Mouse (Mus musculus): ENCODE data around the gene Cyb5r4. TPM values are rescaled to one million over a fixed set of nuclear protein-coding genes. Genes with fewer than 3 reads are reported as not detected.

Gene Cyb5r4
- polyA plus RNA-seq, 1 experiment: 15.7 TPM

DNA sequence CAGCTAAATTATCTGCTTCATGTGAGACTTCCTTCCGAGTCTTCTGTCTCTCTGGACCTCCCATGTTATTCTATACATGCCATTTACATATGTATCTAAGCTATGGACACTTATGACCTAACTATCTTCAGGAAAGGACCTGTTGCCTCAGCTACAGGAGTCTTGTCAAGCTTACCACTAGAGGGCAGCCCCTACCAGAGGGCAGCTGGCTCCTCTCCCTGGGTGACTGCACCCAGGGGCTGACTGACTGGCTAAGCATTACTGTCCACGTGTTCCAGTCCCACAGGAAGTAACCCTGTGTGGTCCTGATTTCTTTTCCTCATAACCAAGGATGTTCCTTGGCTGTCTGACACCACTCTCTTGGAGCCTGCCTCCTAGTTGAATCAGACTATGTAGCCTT lies 76.2 kb downstream of the Cyb5r4 start:
- TF ChIP-seq GATA1 (IDR thresholded peaks at IDR 0.05; ENCODE audit: low read length): no peak

DNA sequence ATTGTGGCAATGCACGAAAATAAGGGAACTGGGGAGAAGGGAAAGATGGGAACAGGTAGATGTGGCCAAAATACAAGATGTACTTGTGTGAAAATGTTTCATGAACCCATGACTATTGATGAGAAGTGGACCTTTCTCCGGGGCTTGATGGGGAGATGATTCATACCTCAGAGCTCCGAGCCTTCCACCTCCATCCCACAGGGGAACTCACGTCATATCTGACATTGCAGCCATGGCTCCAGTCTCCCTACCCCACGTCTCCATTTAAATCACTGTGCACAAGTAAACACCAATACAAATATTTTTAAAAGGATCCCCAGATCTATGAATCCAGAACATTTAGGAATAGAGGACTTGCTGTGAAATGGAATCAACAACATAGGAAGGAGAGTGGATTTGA lies 93.2 kb downstream of the Cyb5r4 start:
- TF ChIP-seq GATA1 (IDR thresholded peaks at IDR 0.05; ENCODE audit: low read length): no peak

DNA sequence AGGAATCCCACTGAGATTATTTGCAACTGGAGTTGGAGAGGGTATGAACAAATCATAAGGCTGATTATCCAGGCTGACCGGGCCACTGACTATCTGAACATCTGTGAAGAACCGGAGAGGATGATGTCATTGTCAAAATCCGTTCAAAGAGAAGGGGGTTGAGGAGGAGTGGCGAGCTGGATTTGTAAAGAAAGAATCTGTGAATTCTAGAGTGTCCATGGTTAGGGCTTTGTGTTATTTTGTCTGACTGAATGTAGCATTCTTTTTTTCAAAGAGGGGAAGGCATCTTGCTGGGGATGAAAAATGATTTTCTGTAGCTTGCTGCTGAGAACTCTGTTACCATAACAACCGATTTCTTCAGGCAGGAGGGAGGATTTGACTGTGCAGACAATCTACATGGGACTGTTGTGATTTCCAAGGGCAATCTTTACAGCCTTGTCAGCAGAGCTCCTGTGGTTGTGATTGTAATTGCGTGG lies 93.7 kb downstream of the Cyb5r4 start:
- no peak for TF ChIP-seq GATA1 (IDR thresholded peaks at IDR 0.05; ENCODE audit: low read length)

DNA sequence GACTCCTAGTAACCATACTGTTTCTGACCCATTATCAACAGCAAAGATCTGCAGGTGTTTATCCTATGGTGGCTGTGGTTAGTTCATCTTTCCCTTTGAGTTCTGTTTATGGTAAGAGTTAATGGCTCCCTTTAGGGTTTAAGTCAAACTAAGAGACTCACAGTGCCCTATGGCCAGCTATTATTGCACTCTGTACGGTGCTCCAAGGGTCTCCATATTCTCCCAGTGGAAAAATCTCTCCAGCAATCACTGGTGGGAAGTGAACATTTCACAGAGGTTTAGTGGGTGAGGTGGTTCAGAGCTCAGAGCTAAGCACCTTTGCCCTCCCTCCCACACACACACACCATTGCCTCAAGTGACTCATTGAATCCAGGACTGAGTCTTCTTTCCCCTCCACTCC lies 94.2 kb downstream of the Cyb5r4 start:
- TF ChIP-seq GATA1 (IDR thresholded peaks at IDR 0.05; ENCODE audit: low read length): no peak

DNA sequence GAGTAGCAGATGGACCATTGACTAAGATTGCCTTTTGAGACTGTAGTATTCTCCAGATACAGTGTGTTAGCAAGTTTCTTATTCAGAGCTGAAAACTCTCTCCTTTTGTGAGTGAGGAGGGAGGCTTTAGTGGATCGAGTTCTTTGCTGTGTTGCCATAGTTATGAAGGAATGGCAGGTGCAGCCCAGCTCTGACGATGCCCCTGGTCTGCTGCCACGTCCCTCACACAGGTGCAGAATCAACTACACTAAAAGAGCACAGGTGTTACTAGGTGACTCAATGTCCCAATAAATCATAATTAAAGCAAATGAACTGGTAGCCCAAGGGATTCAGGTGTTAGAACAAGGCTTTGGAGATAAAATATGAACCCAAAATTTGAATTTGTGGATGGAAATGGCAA lies 97.2 kb downstream of the Cyb5r4 start:
- TF ChIP-seq GATA1 (IDR thresholded peaks at IDR 0.05; ENCODE audit: low read length): no peak

DNA sequence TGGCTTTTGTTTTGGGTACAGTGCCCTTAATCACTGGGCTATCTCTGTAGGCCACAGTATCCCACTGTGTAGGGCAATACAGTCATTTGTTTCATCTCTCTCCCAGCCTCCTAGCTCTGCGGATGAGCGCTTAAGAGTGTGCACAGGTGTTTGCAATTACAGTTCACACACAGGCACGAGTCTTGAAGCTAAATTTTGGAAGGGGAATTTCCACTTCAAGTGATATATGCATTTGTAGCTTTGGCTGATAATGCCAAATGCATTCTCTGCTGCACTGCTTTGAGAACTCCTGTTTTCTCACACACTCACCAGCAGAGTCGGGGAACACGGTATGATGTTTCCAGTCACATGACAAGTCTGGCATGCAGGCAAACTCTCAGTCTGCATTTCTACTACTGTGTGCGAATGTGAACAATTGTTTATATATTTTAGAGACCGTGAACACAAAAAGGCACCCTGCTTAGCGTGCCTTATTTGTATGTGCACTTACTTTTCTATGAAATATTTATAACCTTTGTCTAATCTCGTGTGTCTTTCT lies 100.2 kb downstream of the Cyb5r4 start:
- TF ChIP-seq GATA1 (IDR thresholded peaks at IDR 0.05; ENCODE audit: low read length): no peak

Other genes with a start within 250 kb of the Cyb5r4 start
- gene Snap91, start 141.4 kb upstream of the Cyb5r4 start, polyA plus RNA-seq (2012): not detected in 2 replicates
- not detected in 2 replicates for gene Ripply2, start 6.5 kb upstream of the Cyb5r4 start, polyA plus RNA-seq (2012)
- gene Mrap2, start 122.3 kb downstream of the Cyb5r4 start, polyA plus RNA-seq (2012): not detected in 2 replicates
- 0.51 and 0.70 TPM in 2 replicates for gene Cep162, start 233.5 kb downstream of the Cyb5r4 start, polyA plus RNA-seq (2012)

All from G1E-ER4 (cell line).